Mouse (Mus musculus) intestine, embryonic 15.5 days (tissue): Measurements from ENCODE around the gene Focad. TPM values are rescaled to one million over a fixed set of nuclear protein-coding genes. Genes with fewer than 3 reads are reported as not detected.

Experiments
- ATAC-seq: fragments of 200-750 bp; cut with Nextera tagmentation; 2 replicates; pipeline ENCODE4 v1.8.0; 2017; ENCODE audit warnings: moderate TSS enrichment, moderate library complexity
- H3K27ac ChIP-seq: fragments of 300-500 bp; sonication (generic); 2 replicates; pipeline ENCODE4 v1.5.1; 2015; ENCODE audit warnings: mild to moderate bottlenecking, inconsistent platforms
- H3K27me3 ChIP-seq: fragments of 300-500 bp; sonication (generic); replicated peaks from 2 replicates; pipeline ENCODE4 v1.6.1; 2015; ENCODE audit warnings: inconsistent platforms
- H3K36me3 ChIP-seq: fragments of 300-500 bp; sonication (generic); 2 replicates; pipeline ENCODE4 v1.6.1; 2015; ENCODE audit warnings: inconsistent platforms
- H3K4me1 ChIP-seq: fragments of 300-500 bp; sonication (generic); replicated peaks from 2 replicates; pipeline ENCODE4 v1.6.1; 2015; ENCODE audit warnings: inconsistent platforms
- H3K4me2 ChIP-seq: fragments of 300-500 bp; sonication (generic); replicated peaks from 2 replicates; pipeline ENCODE4 v1.6.1; 2015; ENCODE audit warnings: mild to moderate bottlenecking, inconsistent platforms
- H3K4me3 ChIP-seq: fragments of 300-500 bp; sonication (generic); replicated peaks from 2 replicates; pipeline ENCODE4 v1.5.1; 2015; ENCODE audit warnings: inconsistent platforms
- H3K9ac ChIP-seq: fragments of 300-500 bp; sonication (generic); 2 replicates; pipeline ENCODE4 v1.6.1; 2015; ENCODE audit warnings: inconsistent platforms
- H3K9me3 ChIP-seq: fragments of 300-500 bp; sonication (generic); 2 replicates; pipeline ENCODE4 v1.6.1; 2016; ENCODE audit warnings: inconsistent platforms
- WGBS: fragments of 180-500 bp; shearing (Covaris S2); methylation state at CpG from one replicate; pipeline ENCODE4 v1.1.7; 2015; 5-methylcytosine and 5-hydroxymethylcytosine counted together
- polyA plus RNA-seq: library from polyadenylated mRNA; unstranded; fragments of >200 nt; fragmentation: Nextera tagmentation; extraction: Ambion mirVana; gene quantifications from 2 replicates; pipeline ENCODE4 v1.2.1, GENCODE M21; 2015

Focad gene
- polyA plus RNA-seq: 11.4 and 13.3 TPM in 2 replicates

- Histone ChIP-seq H3K9ac (peak within 1 kb of the TSS; percentile 76), H3K4me1 (no peaks in the 10 kb centered on the region), H3K4me2 (peak within 1 kb of the TSS; percentile 95), H3K4me3 (peak within 1 kb of the TSS; percentile 73), H3K9me3 (no peaks in the 10 kb centered on the region), H3K27me3 (no peaks in the 10 kb centered on the region), H3K36me3 (no peaks in the 10 kb centered on the region), H3K27ac (peak within 1 kb of the TSS; percentile 45)
- WGBS: 1% methylated on average over 34 of the region's 34 CpGs
- ATAC-seq: peak; percentile 100
These were observed at the start of gene Focad for GRCm38 (mm10) chr4:88094062-88094767. Focad (plus strand) TSS chr4:88094629.

- Histone ChIP-seq H3K27ac (no peak overlapping the region), H3K9ac (no peak overlapping the region), H3K9me3 (no peaks in the 10 kb centered on the region), H3K4me2 (no peak overlapping the region), H3K36me3 (no peaks in the 10 kb centered on the region), H3K27me3 (no peaks in the 10 kb centered on the region), H3K4me3 (no peak overlapping the region), H3K4me1 (no peaks in the 10 kb centered on the region)
- WGBS: 70% methylated on average over 4 of the region's 4 CpGs
- no peak for ATAC-seq
These were observed 49.3 kb upstream of the Focad start for GRCm38 (mm10) chr4:88045151-88045550.

- no peak overlapping the region for H3K4me3 ChIP-seq
- H3K27me3 ChIP-seq: no peaks in the 10 kb centered on the region
- 55% methylated on average over 8 of the region's 8 CpGs for WGBS
- H3K9me3 ChIP-seq: no peaks in the 10 kb centered on the region
- H3K4me2 ChIP-seq: no peak overlapping the region
- ATAC-seq: no peak
- no peaks in the 10 kb centered on the region for H3K36me3 ChIP-seq
- H3K27ac ChIP-seq: no peak overlapping the region
- H3K4me1 ChIP-seq: no peaks in the 10 kb centered on the region
- H3K9ac ChIP-seq: no peak overlapping the region
These were observed 48.1 kb upstream of the Focad start for GRCm38 (mm10) chr4:88046280-88046679.

- no peak overlapping the region for H3K4me3 ChIP-seq
- no peak overlapping the region for H3K27ac ChIP-seq
- ATAC-seq: no peak
- no peaks in the 10 kb centered on the region for H3K9me3 ChIP-seq
- H3K4me1 ChIP-seq: no peaks in the 10 kb centered on the region
- no peak overlapping the region for H3K4me2 ChIP-seq
- no peaks in the 10 kb centered on the region for H3K36me3 ChIP-seq
- no peaks in the 10 kb centered on the region for H3K27me3 ChIP-seq
- no peak overlapping the region for H3K9ac ChIP-seq
- 67% methylated on average over 2 of the region's 2 CpGs for WGBS
These were observed 19.0 kb upstream of the Focad start for GRCm38 (mm10) chr4:88075388-88075787.

GRCm38 (mm10) chr4:88078983-88079382, 15.4 kb upstream of the Focad start:
- no peak for ATAC-seq
- Histone ChIP-seq H3K36me3 (no peaks in the 10 kb centered on the region), H3K9ac (no peak overlapping the region), H3K4me3 (no peak overlapping the region), H3K4me1 (no peaks in the 10 kb centered on the region), H3K9me3 (no peaks in the 10 kb centered on the region), H3K27ac (no peak overlapping the region), H3K27me3 (no peaks in the 10 kb centered on the region), H3K4me2 (no peak overlapping the region)
- 57% methylated on average over 3 of the region's 3 CpGs for WGBS

- H3K27ac ChIP-seq: no peak overlapping the region
- no peaks in the 10 kb centered on the region for H3K27me3 ChIP-seq
- no peak for ATAC-seq
These were observed 13.0 kb upstream of the Focad start for GRCm38 (mm10) chr4:88081417-88081816.

GRCm38 (mm10) chr4:88081885-88082284, 12.5 kb upstream of the Focad start:
- H3K36me3 ChIP-seq: no peaks in the 10 kb centered on the region
- no peak overlapping the region for H3K4me3 ChIP-seq
- ATAC-seq: no peak
- WGBS: 90% methylated on average over 3 of the region's 3 CpGs
- no peaks in the 10 kb centered on the region for H3K27me3 ChIP-seq
- H3K9me3 ChIP-seq: no peaks in the 10 kb centered on the region
- no peak overlapping the region for H3K27ac ChIP-seq
- H3K9ac ChIP-seq: no peak overlapping the region
- no peaks in the 10 kb centered on the region for H3K4me1 ChIP-seq
- H3K4me2 ChIP-seq: no peak overlapping the region

More at GRCm38 (mm10) chr4:88081417-88081816, 13.0 kb upstream of the Focad start:
- H3K4me3 ChIP-seq: no peak overlapping the region
- H3K9me3 ChIP-seq: no peaks in the 10 kb centered on the region
- no peaks in the 10 kb centered on the region for H3K36me3 ChIP-seq
- no peak overlapping the region for H3K9ac ChIP-seq
- H3K4me2 ChIP-seq: no peak overlapping the region
- 78% methylated on average over 5 of the region's 5 CpGs for WGBS
- no peaks in the 10 kb centered on the region for H3K4me1 ChIP-seq

- no peaks in the 10 kb centered on the region for H3K9me3 ChIP-seq
- no peak overlapping the region for H3K27ac ChIP-seq
- no peak overlapping the region for H3K4me2 ChIP-seq
- no peaks in the 10 kb centered on the region for H3K27me3 ChIP-seq
- no peaks in the 10 kb centered on the region for H3K36me3 ChIP-seq
- H3K9ac ChIP-seq: no peak overlapping the region
- no peak for ATAC-seq
- 73% methylated on average over 4 of the region's 4 CpGs for WGBS
- H3K4me1 ChIP-seq: no peaks in the 10 kb centered on the region
- no peak overlapping the region for H3K4me3 ChIP-seq
These were observed 12.0 kb upstream of the Focad start for GRCm38 (mm10) chr4:88082381-88082780.

GRCm38 (mm10) chr4:88083781-88084180, 10.6 kb upstream of the Focad start:
- H3K27ac ChIP-seq: no peak overlapping the region
- no peak for ATAC-seq
- no peak overlapping the region for H3K4me3 ChIP-seq
- no peaks in the 10 kb centered on the region for H3K9me3 ChIP-seq
- no peaks in the 10 kb centered on the region for H3K36me3 ChIP-seq
- H3K9ac ChIP-seq: no peak overlapping the region
- no peaks in the 10 kb centered on the region for H3K27me3 ChIP-seq
- WGBS: 45% methylated on average over 3 of the region's 3 CpGs
- H3K4me1 ChIP-seq: no peaks in the 10 kb centered on the region
- no peak overlapping the region for H3K4me2 ChIP-seq

- ATAC-seq: no peak
- H3K4me1 ChIP-seq: no peaks in the 10 kb centered on the region
- H3K4me2 ChIP-seq: no peak overlapping the region
- H3K27ac ChIP-seq: no peak overlapping the region
- H3K27me3 ChIP-seq: no peaks in the 10 kb centered on the region
- H3K9me3 ChIP-seq: no peaks in the 10 kb centered on the region
- 81% methylated on average over 2 of the region's 2 CpGs for WGBS
- H3K9ac ChIP-seq: no peak overlapping the region
- H3K4me3 ChIP-seq: no peak overlapping the region
- H3K36me3 ChIP-seq: no peaks in the 10 kb centered on the region
These were observed 4.1 kb upstream of the Focad start for GRCm38 (mm10) chr4:88090316-88090715.

- Histone ChIP-seq H3K27ac (peak overlapping the region; percentile 45; the same call in 1 of the 2 replicates), H3K36me3 (no peaks in the 10 kb centered on the region), H3K9me3 (no peaks in the 10 kb centered on the region), H3K4me3 (peak overlapping the region; percentile 73), H3K27me3 (no peaks in the 10 kb centered on the region), H3K9ac (peak overlapping the region; percentile 76), H3K4me1 (no peaks in the 10 kb centered on the region), H3K4me2 (peak overlapping the region; percentile 95)
- peak; percentile 74 for ATAC-seq
- 1% methylated on average over 30 of the region's 30 CpGs for WGBS
These were observed 465 bp downstream of the Focad start for GRCm38 (mm10) chr4:88094768-88095420.

GRCm38 (mm10) chr4:88095693-88096092, 1.3 kb downstream of the Focad start:
- WGBS: 79% methylated on average over 2 of the region's 2 CpGs
- Histone ChIP-seq H3K4me2 (no peak overlapping the region), H3K27ac (no peak overlapping the region), H3K9ac (no peak overlapping the region), H3K9me3 (no peaks in the 10 kb centered on the region), H3K36me3 (no peaks in the 10 kb centered on the region), H3K4me3 (no peak overlapping the region), H3K27me3 (no peaks in the 10 kb centered on the region), H3K4me1 (no peaks in the 10 kb centered on the region)
- ATAC-seq: no peak

- Histone ChIP-seq H3K27ac (no peak overlapping the region), H3K27me3 (no peaks in the 10 kb centered on the region), H3K4me2 (no peak overlapping the region), H3K4me1 (no peaks in the 10 kb centered on the region), H3K9me3 (no peaks in the 10 kb centered on the region), H3K4me3 (no peak overlapping the region), H3K36me3 (no peaks in the 10 kb centered on the region), H3K9ac (no peak overlapping the region)
- WGBS: 49% methylated on average over 3 of the region's 3 CpGs
- no peak for ATAC-seq
These were observed 14.2 kb downstream of the Focad start for GRCm38 (mm10) chr4:88108585-88108984.
